17 mouse cellular contexts compared by ENCODE assay signal in genomic region chr1:54802703-54803102, GRCm38 (mm10).
DNase-seq lines count a peak whose midpoint lies in the region; ATAC-seq and TF ChIP-seq lines count a peak whose summit lies in the region.
"Had no signal": no experiment of that assay in that cellular context is flagged by ENCODE, and none has a peak within 500 bp of the region (broad histone marks: within the 10 kb centered on the region; RNA-seq: fewer than 3 reads in every experiment).

No protein-coding gene starts in this region.

- H3K4me1 ChIP-seq in forebrain, postnatal 0 days (ENCODE audit: insufficient read depth): no peaks in the 10 kb centered on the region
- H3K4me1 ChIP-seq in forebrain, embryonic 11.5 days (replicated peaks; ENCODE audit: control insufficient read depth, insufficient read depth, low read length): no peaks in the 10 kb centered on the region
- H3K4me1 ChIP-seq: hindbrain, embryonic 10.5 days had no signal

- WGBS in forebrain, postnatal 0 days: 42% methylated on average over 11 of the region's 11 CpGs
- WGBS in forebrain, embryonic 11.5 days: 71% methylated on average over 11 of the region's 11 CpGs

- no peaks in the 10 kb centered on the region for H3K36me3 ChIP-seq in forebrain, postnatal 0 days (ENCODE audit: insufficient read depth)
- no peaks in the 10 kb centered on the region for H3K36me3 ChIP-seq in forebrain, embryonic 11.5 days (ENCODE audit: control insufficient read depth, insufficient read depth, low read length)
- H3K36me3 ChIP-seq: hindbrain, embryonic 10.5 days; limb, embryonic 12.5 days had no signal

- DNase-seq in forebrain, postnatal 0 days: no peak
- DNase-seq in forebrain, embryonic 11.5 days (ENCODE audit: low spot score): no peak
- DNase-seq in kidney, adult 9 months: peak; percentile 14
- no peak for DNase-seq in kidney, postnatal 14 days
- peak; percentile 7 for DNase-seq in ovary, postnatal 36 days (ENCODE audit: low spot score)
- DNase-seq in ovary, postnatal 10 days (ENCODE audit: low spot score): no peak
- DNase-seq in right cerebral cortex, postnatal 4 days: no peak
- DNase-seq: B cell, adult 2 months; cerebellum, adult 9-11 months; kidney, postnatal 4 days; layer of hippocampus, postnatal 36 days; thymus, postnatal 4 days had no signal

- no peak for TF ChIP-seq CTCF in forebrain, postnatal 0 days (IDR thresholded peaks at IDR 0.05; ENCODE audit: low read depth)

- no peak overlapping the region for H3K9ac ChIP-seq in forebrain, postnatal 0 days
- no peak overlapping the region for H3K9ac ChIP-seq in forebrain, embryonic 11.5 days (ENCODE audit: low read length)
- H3K9ac ChIP-seq: limb, embryonic 12.5 days had no signal

- H3K27me3 ChIP-seq in forebrain, postnatal 0 days (ENCODE audit: insufficient read depth, low read length): no peaks in the 10 kb centered on the region
- no peaks in the 10 kb centered on the region for H3K27me3 ChIP-seq in forebrain, embryonic 11.5 days (ENCODE audit: control insufficient read depth, insufficient read depth, low read length)
- H3K27me3 ChIP-seq: limb, embryonic 12.5 days had no signal

- H3K4me2 ChIP-seq in forebrain, postnatal 0 days (ENCODE audit: low read depth): no peak overlapping the region
- H3K4me2 ChIP-seq in forebrain, embryonic 11.5 days (ENCODE audit: low read depth, low read length, severe bottlenecking): no peak overlapping the region
- H3K4me2 ChIP-seq: limb, embryonic 12.5 days; midbrain, embryonic 11.5 days had no signal

- no peak overlapping the region for H3K27ac ChIP-seq in forebrain, postnatal 0 days (ENCODE audit: low read depth, low read length)
- no peak overlapping the region for H3K27ac ChIP-seq in forebrain, embryonic 11.5 days (ENCODE audit: low read depth, low read length)
- H3K27ac ChIP-seq: hindbrain, embryonic 10.5 days; limb, embryonic 12.5 days had no signal

- no peaks in the 10 kb centered on the region for H3K9me3 ChIP-seq in forebrain, postnatal 0 days (ENCODE audit: low read length)
- H3K9me3 ChIP-seq in forebrain, embryonic 11.5 days (ENCODE audit: control insufficient read depth, low read length): no peaks in the 10 kb centered on the region
- H3K9me3 ChIP-seq: hindbrain, embryonic 10.5 days; limb, embryonic 12.5 days had no signal

- no peak overlapping the region for H3K4me3 ChIP-seq in forebrain, postnatal 0 days (ENCODE audit: low read depth, low read length)
- H3K4me3 ChIP-seq in forebrain, embryonic 11.5 days (ENCODE audit: low read depth, low read length): no peak overlapping the region
- H3K4me3 ChIP-seq: hindbrain, embryonic 10.5 days; limb, embryonic 12.5 days had no signal

- peak; percentile 29; the same call in 1 of the 2 replicates for ATAC-seq in forebrain, postnatal 0 days
- no peak for ATAC-seq in forebrain, embryonic 11.5 days (replicated peaks; ENCODE audit: low FRiP score)
- ATAC-seq: intestine, postnatal 0 days; lung, postnatal 0 days had no signal

Comparison
In these comparisons a context has a peak if more than half of its experiments do, and no peak if none do; other contexts are left out.
1. DNase-seq: peak in kidney, adult 9 months (single experiment) and ovary, postnatal 36 days (single experiment); none in forebrain, postnatal 0 days (single experiment), forebrain, embryonic 11.5 days (single experiment), kidney, postnatal 14 days (single experiment), ovary, postnatal 10 days (single experiment) and right cerebral cortex, postnatal 4 days (single experiment).